Mouse (Mus musculus) E14TG2a.4 (cell line): Measurements from ENCODE around the gene Pcbp4.

Experiments used
- CTCF ChIP-seq: conservative IDR thresholded peaks from 2 replicates; pipeline ENCODE4 v1.5.1; 2014; ENCODE audit warnings: low read length
- NANOG ChIP-seq: IDR thresholded peaks from 2 replicates; pipeline ENCODE4 v1.6.1; 2014; ENCODE audit warnings: borderline replicate concordance, low read length, mixed read lengths
- POU5F1 ChIP-seq: IDR thresholded peaks from 2 replicates; pipeline ENCODE4 v1.6.1; 2014; ENCODE audit warnings: low read length, borderline replicate concordance

DNA sequence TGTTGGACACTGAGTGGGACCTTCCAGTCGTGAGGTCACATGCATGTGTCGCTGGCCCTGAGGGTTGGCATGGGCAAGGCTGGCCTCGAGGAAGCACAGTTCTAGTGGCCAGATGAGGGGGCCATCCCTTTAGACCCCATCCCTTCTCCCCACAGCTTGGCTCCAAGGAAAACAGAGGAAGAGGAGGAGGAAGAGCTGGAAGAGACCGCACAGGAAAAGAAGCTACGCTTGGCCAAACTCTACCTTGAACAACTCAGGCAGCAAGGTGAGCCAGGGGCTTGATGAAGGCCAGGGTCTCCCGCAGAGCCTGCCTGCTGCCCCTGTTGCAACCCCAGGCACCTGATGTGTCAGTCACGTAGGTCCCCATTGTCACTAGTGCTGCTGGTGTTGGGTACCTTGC, 27.4 kb downstream of the Pcbp4 start:
- TF ChIP-seq CTCF (no peak), NANOG (no peak), POU5F1 (no peak)
